Mouse (Mus musculus): ENCODE data around the gene Ssr1. TPM values are rescaled to one million over a fixed set of nuclear protein-coding genes. Genes with fewer than 3 reads are reported as not detected.

The Ssr1 gene
- polyA plus RNA-seq, 1 experiment: 33.3 TPM

DNA sequence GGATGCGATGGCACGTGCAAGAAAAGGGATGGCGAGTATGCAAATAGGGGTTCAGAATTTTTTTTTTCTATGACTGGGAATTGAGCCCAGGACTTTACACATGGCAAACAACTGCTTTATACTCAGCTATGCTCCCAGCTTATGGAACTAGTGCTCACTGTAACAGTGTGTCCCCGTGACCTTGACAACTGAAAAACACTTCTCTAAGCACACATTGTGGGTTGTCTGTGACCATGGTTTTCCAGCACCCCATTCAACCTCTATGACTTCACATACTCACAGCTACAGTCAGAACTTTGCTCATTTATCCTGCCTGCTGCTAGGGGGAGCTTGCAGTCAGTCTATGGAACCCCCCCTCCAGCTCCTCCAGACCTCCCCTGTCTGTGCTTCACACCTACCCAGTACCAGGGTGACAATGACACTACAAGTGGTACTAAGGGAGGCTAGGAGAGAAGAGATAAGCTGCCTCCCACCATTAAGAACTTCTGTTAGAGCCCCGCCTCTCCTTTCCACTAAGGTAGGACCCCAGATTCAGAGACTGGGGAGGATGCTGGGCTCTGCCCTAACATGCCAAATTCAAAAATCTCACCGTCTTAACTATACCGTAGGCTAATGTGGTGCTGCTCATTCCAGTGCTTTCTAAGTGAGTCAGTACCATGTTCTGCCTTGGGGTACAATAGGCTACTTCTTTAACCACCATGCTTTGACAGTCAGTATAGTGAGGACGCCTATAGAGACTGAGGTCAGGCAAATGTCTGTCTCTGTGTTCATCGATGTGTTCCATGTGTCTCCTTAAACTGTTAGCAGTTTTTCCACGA is 70.2 kb downstream of the Ssr1 start:
- H3K4me3 ChIP-seq (ENCODE audit: insufficient read depth, low read depth, low read length): no peak overlapping the region
- peak overlapping the region; percentile 51 for H3K27ac ChIP-seq (replicated peaks; ENCODE audit: low read depth, low read length)
- peaks cover 3% of the 10 kb centered on the region; the same call in 1 of the 2 replicates for H3K4me1 ChIP-seq (ENCODE audit: control insufficient read depth, insufficient read depth, insufficient read length, low read length)

DNA sequence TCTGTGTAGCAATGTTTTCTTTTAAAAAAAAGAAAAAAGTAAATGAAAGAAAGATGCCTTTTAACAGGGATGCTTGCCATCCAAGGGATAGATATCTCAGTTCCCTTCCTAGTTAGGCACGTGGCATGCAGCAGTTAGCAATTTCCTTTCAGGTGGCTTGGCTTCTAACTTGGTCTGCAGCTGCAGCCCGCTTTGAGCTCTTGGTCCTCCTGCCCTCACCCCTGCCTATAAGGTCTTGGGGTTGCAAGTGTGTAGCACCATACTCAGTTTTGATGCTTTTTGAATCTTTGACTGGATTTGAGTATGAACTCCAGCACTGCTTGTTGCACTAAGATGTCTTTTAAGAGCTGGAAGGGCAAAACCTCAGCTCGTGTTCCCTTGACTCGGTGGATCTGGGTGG is 70.9 kb downstream of the Ssr1 start:
- peaks cover 3% of the 10 kb centered on the region; the same call in 1 of the 2 replicates for H3K4me1 ChIP-seq (ENCODE audit: control insufficient read depth, insufficient read depth, insufficient read length, low read length)
- H3K27ac ChIP-seq (replicated peaks; ENCODE audit: low read depth, low read length): no peak overlapping the region
- no peak overlapping the region for H3K4me3 ChIP-seq (ENCODE audit: insufficient read depth, low read depth, low read length)

DNA sequence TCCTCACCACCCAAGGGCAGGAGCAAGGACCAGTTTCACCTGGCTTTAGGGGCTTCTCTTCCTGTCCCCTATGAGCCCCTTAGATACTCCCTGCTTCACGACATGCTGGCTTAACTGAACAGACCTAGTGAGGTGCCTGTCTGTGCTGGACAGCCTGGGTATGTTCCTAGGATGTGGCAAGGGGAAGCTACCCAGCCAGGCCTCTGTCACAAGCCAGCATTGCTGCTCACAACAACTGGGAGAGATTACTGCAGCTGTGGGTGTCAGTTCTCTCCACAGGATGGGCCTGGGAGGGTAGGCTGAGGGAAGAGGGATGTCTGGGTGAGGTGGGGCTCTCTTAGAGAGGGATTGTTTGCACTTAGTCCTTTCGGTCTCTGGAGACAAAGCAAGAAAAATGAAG is 73.3 kb downstream of the Ssr1 start:
- peaks cover 3% of the 10 kb centered on the region; the same call in 1 of the 2 replicates for H3K4me1 ChIP-seq (ENCODE audit: control insufficient read depth, insufficient read depth, insufficient read length, low read length)
- H3K27ac ChIP-seq (replicated peaks; ENCODE audit: low read depth, low read length): no peak overlapping the region

DNA sequence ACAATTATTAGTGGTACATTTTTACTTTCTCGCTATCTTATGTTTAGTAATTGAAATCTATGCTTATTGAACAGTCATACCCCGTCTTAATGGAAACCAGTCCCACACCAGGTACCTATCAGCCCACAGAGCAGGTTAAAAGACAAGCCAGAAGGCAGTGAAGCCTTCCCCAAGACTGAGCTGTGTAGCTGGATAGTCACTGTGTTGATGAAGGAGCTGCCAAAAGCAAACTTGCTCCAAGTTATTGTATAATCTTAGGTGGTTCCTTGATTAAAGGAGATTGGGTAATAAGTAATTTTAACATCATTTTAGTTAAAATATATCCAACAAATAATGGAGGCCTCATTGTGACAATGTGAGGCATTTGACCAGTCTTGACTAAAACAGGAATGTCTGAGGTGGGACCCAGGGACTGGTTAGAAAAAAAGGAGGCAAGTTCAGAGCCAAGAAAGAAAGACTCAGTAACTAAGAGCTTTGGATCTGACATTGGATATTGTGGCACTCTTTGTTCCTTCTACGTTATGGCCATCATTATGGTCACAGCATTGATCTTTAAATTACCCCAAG is 74.2 kb downstream of the Ssr1 start:
- Histone ChIP-seq H3K4me1 (ENCODE audit: control insufficient read depth, insufficient read depth, insufficient read length, low read length) (peaks cover 3% of the 10 kb centered on the region; the same call in 1 of the 2 replicates), H3K4me3 (ENCODE audit: insufficient read depth, low read depth, low read length) (no peak overlapping the region), H3K27ac (replicated peaks; ENCODE audit: low read depth, low read length) (no peak overlapping the region)

More for the DNA sequence above, 73.3 kb downstream of the Ssr1 start:
- no peak overlapping the region for H3K4me3 ChIP-seq (ENCODE audit: insufficient read depth, low read depth, low read length)

DNA sequence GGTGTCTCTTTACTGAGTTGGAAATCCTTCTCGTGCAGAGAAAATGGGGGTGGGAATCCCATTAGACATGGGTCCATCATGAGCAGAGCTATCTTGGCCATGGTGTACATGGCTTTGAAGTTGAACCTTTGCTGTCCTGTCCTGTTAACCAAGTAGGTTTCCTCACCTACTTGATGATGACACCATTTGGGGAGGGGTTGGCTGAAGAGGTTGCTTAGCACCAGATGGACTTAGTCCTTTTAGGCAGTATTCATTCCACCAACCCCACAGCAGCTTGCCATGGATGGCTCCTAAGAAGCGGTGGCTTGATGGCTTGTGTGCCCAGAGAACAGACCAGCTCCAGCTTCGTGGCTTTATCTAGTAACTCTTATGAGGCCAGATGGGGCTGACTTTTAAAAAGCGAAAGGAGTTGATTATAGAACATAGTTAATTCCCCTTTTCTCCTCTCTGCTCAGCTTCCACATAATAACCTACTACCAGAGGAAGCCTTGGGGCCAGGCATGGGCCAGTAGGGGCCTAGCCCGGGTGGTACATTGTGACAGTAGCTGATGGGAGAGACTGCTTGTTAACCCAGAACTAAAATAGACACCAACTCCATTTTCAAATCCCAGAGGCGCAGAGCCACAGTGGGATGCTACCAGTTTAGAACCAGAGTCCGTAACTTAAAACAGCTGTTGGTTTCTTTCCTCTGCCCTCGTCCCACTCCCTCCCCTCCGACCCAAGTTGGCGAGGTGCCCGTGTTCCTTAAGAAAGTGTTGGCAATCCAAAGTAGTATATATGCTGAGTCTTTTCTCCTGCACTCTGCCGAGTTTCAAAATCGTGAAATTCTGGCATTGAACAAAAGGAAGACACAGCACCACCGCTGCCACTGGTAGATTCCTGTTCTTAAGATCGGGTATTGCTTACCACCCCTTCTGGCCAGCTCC is 75.4 kb downstream of the Ssr1 start:
- H3K4me1 ChIP-seq (ENCODE audit: control insufficient read depth, insufficient read depth, insufficient read length, low read length): peaks cover 3% of the 10 kb centered on the region; the same call in 1 of the 2 replicates
- peak overlapping the region; percentile 20; the same call in 1 of the 2 replicates for H3K27ac ChIP-seq (replicated peaks; ENCODE audit: low read depth, low read length)
- H3K4me3 ChIP-seq (ENCODE audit: insufficient read depth, low read depth, low read length): no peak overlapping the region

Other genes starting within 250 kb of the Ssr1 start
- 17.0 and 43.1 TPM in 2 replicates for gene Rreb1, start 215.8 kb downstream of the Ssr1 start, polyA plus RNA-seq (2012; ENCODE audit: insufficient read depth, insufficient read length, missing spikeins)
- gene Riok1, start 42.8 kb upstream of the Ssr1 start, polyA plus RNA-seq (2012; ENCODE audit: insufficient read depth, insufficient read length, missing spikeins): 8.4 and 12.3 TPM in 2 replicates
- 0.75 and 2.4 TPM in 2 replicates for gene Cage1, start 42.9 kb upstream of the Ssr1 start, polyA plus RNA-seq (2012; ENCODE audit: insufficient read depth, insufficient read length, missing spikeins)
- 0.33 and 1.3 TPM in 2 replicates for gene Dsp, start 157.1 kb upstream of the Ssr1 start, polyA plus RNA-seq (2012; ENCODE audit: insufficient read depth, insufficient read length, missing spikeins)
- gene Snrnp48, start 210.7 kb upstream of the Ssr1 start, polyA plus RNA-seq (2012; ENCODE audit: insufficient read depth, insufficient read length, missing spikeins): 9.7 and 27.0 TPM in 2 replicates